Mouse (Mus musculus): ENCODE results near the gene Nhsl1. TPM values are rescaled to one million over a fixed set of nuclear protein-coding genes. Genes with fewer than 3 reads are reported as not detected.

Gene Nhsl1
- polyA plus RNA-seq, 2 experiments = 0.50 to 0.64 TPM

- Histone ChIP-seq H3K9ac (replicated peaks) (no peak overlapping the region), H3K27ac (no peak overlapping the region), H3K4me3 (ENCODE audit: insufficient read depth in 1 of 2, low read depth in 2 of 2, low read length in 2 of 2) (no peak overlapping the region), H3K27me3 (ENCODE audit: control insufficient read depth, insufficient read depth, low read length) (no peaks in the 10 kb centered on the region), H3K4me1 (replicated peaks; ENCODE audit: control insufficient read depth in 2 of 2, insufficient read depth in 2 of 2, low read length in 1 of 2) (no peaks in the 10 kb centered on the region), H3K36me3 (replicated peaks; ENCODE audit: control insufficient read depth, insufficient read depth, low read depth) (no peaks in the 10 kb centered on the region), H3K4me2 (ENCODE audit: low read depth) (no peak overlapping the region), H3K9me3 (ENCODE audit: control insufficient read depth, low read length) (no peaks in the 10 kb centered on the region)
- DNase-seq (ENCODE audit: low read depth in 3 of 3, low spot score in 3 of 3) (no peak), ATAC-seq (ENCODE audit: insufficient read depth) (no peak)
- 49% methylated on average over 6 of the region's 6 CpGs for WGBS (ENCODE audit: insufficient replicate concordance)
- TF ChIP-seq CTCF (IDR thresholded peaks at IDR 0.05; ENCODE audit: low read depth) (no peak), EP300 (IDR thresholded peaks at IDR 0.05; ENCODE audit: low read depth) (no peak)
Measured at GRCm38 (mm10) chr10:18420259-18421000, 101.6 kb downstream of the Nhsl1 start.

GRCm38 (mm10) chr10:18422968-18423367 lies 104.2 kb downstream of the Nhsl1 start:
- no peaks in the 10 kb centered on the region for H3K9me3 ChIP-seq (ENCODE audit: control insufficient read depth, low read length)
- ATAC-seq (ENCODE audit: insufficient read depth) (no peak), DNase-seq (ENCODE audit: low read depth in 3 of 3, low spot score in 3 of 3) (no peak)
- TF ChIP-seq CTCF (IDR thresholded peaks at IDR 0.05; ENCODE audit: low read depth) (no peak), EP300 (IDR thresholded peaks at IDR 0.05; ENCODE audit: low read depth) (no peak)
- H3K4me3 ChIP-seq (ENCODE audit: insufficient read depth in 1 of 2, low read depth in 2 of 2, low read length in 2 of 2) = no peak overlapping the region
- no peaks in the 10 kb centered on the region for H3K36me3 ChIP-seq (replicated peaks; ENCODE audit: control insufficient read depth, insufficient read depth, low read depth)
- WGBS (ENCODE audit: insufficient replicate concordance) = 16% methylated on average over 3 of the region's 3 CpGs
- no peak overlapping the region for H3K4me2 ChIP-seq (ENCODE audit: low read depth)
- H3K4me1 ChIP-seq (replicated peaks; ENCODE audit: control insufficient read depth in 2 of 2, insufficient read depth in 2 of 2, low read length in 1 of 2) = no peaks in the 10 kb centered on the region
- no peak overlapping the region for H3K27ac ChIP-seq
- H3K27me3 ChIP-seq (ENCODE audit: control insufficient read depth, insufficient read depth, low read length) = no peaks in the 10 kb centered on the region
- no peak overlapping the region for H3K9ac ChIP-seq (replicated peaks)

- Histone ChIP-seq H3K4me1 (replicated peaks; ENCODE audit: control insufficient read depth in 2 of 2, insufficient read depth in 2 of 2, low read length in 1 of 2) (no peaks in the 10 kb centered on the region), H3K27me3 (ENCODE audit: control insufficient read depth, insufficient read depth, low read length) (no peaks in the 10 kb centered on the region), H3K9ac (replicated peaks) (no peak overlapping the region), H3K4me3 (ENCODE audit: insufficient read depth in 1 of 2, low read depth in 2 of 2, low read length in 2 of 2) (no peak overlapping the region), H3K4me2 (ENCODE audit: low read depth) (no peak overlapping the region), H3K27ac (no peak overlapping the region), H3K9me3 (ENCODE audit: control insufficient read depth, low read length) (no peaks in the 10 kb centered on the region), H3K36me3 (replicated peaks; ENCODE audit: control insufficient read depth, insufficient read depth, low read depth) (no peaks in the 10 kb centered on the region)
- 15% methylated on average over 9 of the region's 9 CpGs for WGBS (ENCODE audit: insufficient replicate concordance)
- DNase-seq (ENCODE audit: low read depth in 3 of 3, low spot score in 3 of 3) = no peak
- ATAC-seq (ENCODE audit: insufficient read depth) = no peak
- TF ChIP-seq EP300 (IDR thresholded peaks at IDR 0.05; ENCODE audit: low read depth) (no peak), CTCF (IDR thresholded peaks at IDR 0.05; ENCODE audit: low read depth) (no peak)
Measured at GRCm38 (mm10) chr10:18423557-18423956, 104.8 kb downstream of the Nhsl1 start.

- DNase-seq (ENCODE audit: low read depth in 3 of 3, low spot score in 3 of 3) = no peak
- Histone ChIP-seq H3K4me3 (ENCODE audit: insufficient read depth in 1 of 2, low read depth in 2 of 2, low read length in 2 of 2) (no peak overlapping the region), H3K9me3 (ENCODE audit: control insufficient read depth, low read length) (no peaks in the 10 kb centered on the region), H3K4me2 (ENCODE audit: low read depth) (no peak overlapping the region), H3K4me1 (replicated peaks; ENCODE audit: control insufficient read depth in 2 of 2, insufficient read depth in 2 of 2, low read length in 1 of 2) (no peaks in the 10 kb centered on the region), H3K36me3 (replicated peaks; ENCODE audit: control insufficient read depth, insufficient read depth, low read depth) (no peaks in the 10 kb centered on the region), H3K27ac (no peak overlapping the region), H3K27me3 (ENCODE audit: control insufficient read depth, insufficient read depth, low read length) (no peaks in the 10 kb centered on the region), H3K9ac (replicated peaks) (no peak overlapping the region)
- no peak for ATAC-seq (ENCODE audit: insufficient read depth)
- WGBS (ENCODE audit: insufficient replicate concordance) = 75% methylated on average over 9 of the region's 9 CpGs
- TF ChIP-seq EP300 (IDR thresholded peaks at IDR 0.05; ENCODE audit: low read depth) = no peak
Measured at GRCm38 (mm10) chr10:18427866-18428265, 109.1 kb downstream of the Nhsl1 start.

- H3K27me3 ChIP-seq (ENCODE audit: control insufficient read depth, insufficient read depth, low read length) = no peaks in the 10 kb centered on the region
- H3K9ac ChIP-seq (replicated peaks) = no peak overlapping the region
- H3K4me1 ChIP-seq (replicated peaks; ENCODE audit: control insufficient read depth in 2 of 2, insufficient read depth in 2 of 2, low read length in 1 of 2) = no peaks in the 10 kb centered on the region
- H3K27ac ChIP-seq = no peak overlapping the region
- 71% methylated on average over 3 of the region's 3 CpGs for WGBS (ENCODE audit: insufficient replicate concordance)
- H3K36me3 ChIP-seq (replicated peaks; ENCODE audit: control insufficient read depth, insufficient read depth, low read depth) = no peaks in the 10 kb centered on the region
- H3K9me3 ChIP-seq (ENCODE audit: control insufficient read depth, low read length) = no peaks in the 10 kb centered on the region
- ATAC-seq (ENCODE audit: insufficient read depth) = no peak
- TF ChIP-seq CTCF (IDR thresholded peaks at IDR 0.05; ENCODE audit: low read depth) = peak; percentile 47
- TF ChIP-seq EP300 (IDR thresholded peaks at IDR 0.05; ENCODE audit: low read depth) = no peak
- no peak overlapping the region for H3K4me2 ChIP-seq (ENCODE audit: low read depth)
- H3K4me3 ChIP-seq (ENCODE audit: insufficient read depth in 1 of 2, low read depth in 2 of 2, low read length in 2 of 2) = no peak overlapping the region
- DNase-seq (ENCODE audit: low read depth in 3 of 3, low spot score in 3 of 3) = no peak
Measured at GRCm38 (mm10) chr10:18429533-18429932, 110.7 kb downstream of the Nhsl1 start.

Data from liver, embryonic 14.5 days (tissue).